Mouse (Mus musculus) Muller cell, postnatal 12 days (primary cell): ENCODE measurements around the gene Dhx8.

Experiments
- DNase-seq: peaks from one replicate; pipeline ENCODE4 v3.0.0-alpha.2; 2015; ENCODE audit errors: inconsistent ontology term

The Dhx8 gene

DNA sequence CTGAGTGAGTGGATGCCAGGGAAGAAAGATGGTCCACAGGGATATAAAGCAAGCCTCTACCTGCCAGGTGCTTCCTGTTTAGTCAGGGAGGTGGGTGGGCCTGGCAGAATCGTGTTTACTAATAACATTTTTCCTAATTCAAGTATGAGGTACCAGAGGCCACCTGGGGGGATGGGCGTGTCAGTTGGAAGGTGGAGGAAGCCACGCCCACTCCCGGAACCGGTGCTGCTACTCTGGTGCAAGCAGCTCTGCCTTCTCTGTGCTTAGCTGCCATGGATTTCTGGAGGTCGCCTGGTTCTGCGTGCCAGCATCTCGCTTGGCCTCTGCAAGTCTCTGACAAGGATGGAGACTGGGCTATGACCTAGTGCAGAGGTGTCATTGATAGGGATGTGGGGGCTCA is 65.4 kb downstream of the Dhx8 start:
- no peak for DNase-seq

DNA sequence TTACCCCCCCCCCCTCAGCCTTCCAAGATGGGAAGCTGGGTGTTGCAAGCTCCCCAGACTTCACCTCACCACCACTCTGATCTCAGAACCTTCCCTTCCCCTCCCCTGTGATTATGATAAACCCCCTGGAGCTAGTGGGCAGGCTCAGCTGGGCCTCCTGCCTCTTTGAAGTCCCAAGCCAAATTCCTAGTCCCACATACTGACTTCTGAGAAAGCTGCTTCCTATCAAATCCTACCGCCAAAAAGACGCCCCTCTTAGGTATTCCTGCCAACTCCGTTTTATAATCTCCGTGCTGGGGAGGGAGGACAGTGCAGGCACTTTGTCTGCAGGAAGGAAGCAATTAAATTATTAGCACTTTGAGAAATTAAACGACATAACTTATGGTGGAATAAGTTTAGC is 68.7 kb downstream of the Dhx8 start:
- no peak for DNase-seq

DNA sequence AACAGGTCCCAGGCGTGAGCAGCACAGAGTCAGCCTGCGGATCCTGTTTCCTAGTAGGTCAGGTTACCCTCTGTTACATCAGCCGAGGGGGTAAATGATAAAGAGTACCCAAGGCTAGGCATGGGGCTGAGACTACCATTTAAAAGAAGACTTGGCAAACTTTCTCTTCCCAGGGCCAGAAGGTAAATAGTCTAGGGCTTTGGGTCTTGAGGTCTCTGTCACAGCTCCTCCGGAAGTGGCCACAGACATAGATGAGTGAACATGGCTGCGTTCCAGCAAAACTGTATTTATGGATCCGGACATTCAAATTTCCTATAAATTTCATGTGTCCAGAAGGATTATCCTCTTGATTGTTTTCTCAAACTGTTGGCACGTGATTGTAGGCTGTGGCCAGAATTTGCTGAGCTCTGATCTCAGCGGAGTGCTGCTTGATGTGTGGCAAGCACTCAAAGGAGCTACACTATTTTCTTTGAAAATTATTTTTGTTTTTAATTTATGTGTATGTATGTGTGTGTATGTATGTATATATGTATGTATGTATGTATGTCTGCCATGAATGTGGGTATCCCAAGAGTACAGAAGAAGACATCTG is 72.5 kb downstream of the Dhx8 start:
- no peak for DNase-seq

DNA sequence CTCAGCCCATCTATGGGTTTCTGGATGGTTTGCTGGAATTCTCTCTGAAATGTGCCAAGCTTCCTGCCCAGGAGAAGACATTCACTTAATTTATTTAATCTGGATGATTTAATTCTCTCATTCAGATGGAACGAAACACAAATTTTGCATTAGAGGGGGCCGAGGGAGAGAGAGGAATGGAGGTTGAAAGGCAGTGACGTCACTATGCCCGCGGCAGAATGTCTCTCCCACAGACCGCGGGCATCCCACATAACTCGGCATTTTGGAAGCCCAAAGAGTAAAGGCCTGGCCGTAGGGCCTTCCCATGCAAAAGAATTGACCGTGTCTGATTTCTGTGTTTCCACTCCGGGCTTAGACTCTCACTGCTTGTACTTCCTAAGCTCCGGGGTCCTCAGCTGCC is 74.0 kb downstream of the Dhx8 start:
- DNase-seq, result peak; percentile 70

DNA sequence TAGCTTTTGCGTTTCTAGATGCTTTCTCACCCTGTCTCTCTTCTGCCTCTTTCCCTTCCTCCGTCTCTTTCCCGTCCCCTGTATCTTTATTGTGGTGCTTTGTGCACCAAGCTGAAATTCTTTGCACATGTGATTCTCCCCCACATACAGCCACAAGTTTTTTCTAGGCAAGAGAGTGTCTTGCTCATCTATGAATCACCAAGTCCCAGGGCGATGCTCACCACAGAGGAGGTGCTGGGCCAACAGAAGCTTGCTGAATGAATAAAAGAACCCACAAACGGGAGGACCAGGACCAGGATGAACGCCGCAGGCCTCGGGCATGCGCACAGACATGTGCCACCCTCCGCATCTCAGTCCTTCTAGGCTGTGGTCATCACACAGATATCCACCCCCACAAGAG is 74.5 kb downstream of the Dhx8 start:
- peak; percentile 85 for DNase-seq

DNA sequence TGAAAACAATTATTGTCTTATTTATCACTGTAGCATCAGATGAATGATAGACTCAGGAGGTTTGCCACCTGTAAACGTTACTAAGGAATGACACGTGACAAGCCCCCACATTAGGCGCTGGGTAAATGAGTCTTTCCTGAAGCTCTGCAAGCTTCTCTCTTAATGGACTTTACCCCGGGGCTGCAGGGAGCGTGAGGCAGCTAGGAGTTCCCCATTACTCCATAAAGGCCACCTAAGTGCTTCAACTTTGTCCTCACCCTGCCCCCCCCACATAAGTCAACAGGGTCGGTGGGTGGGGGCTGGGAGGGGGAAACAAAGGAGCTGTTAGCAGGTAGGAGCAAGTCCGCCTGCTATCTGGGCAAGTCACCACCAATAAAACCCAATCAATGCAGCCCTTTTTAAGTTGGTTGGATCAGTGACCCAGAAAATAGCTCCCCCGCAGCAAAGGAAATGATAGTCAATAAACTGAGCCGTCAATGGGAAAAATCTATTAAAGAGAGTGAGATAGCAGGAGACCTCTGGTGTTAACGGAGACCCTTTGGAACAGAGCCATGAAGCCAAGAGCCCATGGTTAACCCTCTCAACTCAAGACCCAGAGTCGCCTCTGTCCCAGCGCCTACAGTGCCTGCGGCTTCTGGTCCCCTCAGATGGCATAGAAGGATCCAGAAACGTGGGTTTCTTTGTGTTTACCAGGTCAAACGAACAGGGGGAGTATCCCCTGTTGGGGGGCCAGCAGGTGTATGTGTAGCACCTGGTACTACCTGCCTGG is 76.5 kb downstream of the Dhx8 start:
- no peak for DNase-seq

DNA sequence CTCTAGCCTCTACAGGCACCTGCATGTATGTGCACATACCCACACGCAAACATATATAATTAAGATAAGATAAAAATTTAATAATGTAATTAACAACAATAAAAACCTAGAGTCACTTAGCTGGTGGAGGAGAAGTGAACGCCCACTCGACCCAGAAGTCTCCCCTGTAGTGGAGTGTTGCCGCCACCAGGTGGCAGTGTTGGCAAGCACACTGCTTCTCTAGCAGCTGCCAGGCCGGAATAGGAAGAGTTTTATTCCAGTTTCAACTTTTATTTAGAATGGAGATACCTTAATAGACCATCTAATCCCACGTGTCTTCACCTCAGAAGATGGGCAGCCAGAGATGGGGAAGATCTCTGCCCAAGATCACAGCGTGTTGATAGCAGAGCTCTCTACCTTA is 80.5 kb downstream of the Dhx8 start:
- peak; percentile 56 for DNase-seq

DNA sequence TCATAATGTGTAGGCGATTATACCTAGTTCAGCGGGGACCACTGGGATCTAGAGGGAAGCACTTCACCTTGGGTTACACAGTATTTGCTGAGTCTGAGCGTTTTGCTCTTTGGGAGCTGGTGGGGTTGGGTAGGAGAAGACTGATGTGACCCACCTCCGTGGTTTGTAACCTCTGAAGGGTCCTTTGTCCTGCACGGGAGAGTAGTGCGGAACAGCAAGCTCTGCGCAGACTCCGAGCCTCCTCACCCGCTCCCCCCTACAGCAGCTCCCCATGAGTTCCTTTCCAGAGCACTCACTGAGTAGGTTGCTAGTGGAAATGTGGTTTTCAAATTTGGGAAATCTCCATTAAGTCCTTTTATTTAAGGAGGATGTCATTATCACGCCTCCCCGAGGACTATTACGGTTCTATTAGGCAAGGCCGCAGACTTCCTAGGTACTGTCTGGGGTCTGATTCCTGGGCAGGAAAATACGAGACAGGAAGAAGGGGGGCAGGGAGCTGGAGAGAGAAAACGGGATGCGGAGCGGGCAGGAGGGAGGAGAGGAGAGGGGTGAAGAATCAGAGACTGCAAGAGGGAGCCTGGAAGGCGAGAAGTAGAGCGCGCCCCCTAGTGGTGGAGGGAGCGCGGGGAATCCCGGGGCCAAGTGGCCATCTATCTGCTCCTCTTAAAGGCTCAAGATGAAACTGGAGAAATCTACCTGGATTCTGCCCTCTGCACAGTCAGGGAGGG is 81.8 kb downstream of the Dhx8 start:
- peak; percentile 82 for DNase-seq

DNA sequence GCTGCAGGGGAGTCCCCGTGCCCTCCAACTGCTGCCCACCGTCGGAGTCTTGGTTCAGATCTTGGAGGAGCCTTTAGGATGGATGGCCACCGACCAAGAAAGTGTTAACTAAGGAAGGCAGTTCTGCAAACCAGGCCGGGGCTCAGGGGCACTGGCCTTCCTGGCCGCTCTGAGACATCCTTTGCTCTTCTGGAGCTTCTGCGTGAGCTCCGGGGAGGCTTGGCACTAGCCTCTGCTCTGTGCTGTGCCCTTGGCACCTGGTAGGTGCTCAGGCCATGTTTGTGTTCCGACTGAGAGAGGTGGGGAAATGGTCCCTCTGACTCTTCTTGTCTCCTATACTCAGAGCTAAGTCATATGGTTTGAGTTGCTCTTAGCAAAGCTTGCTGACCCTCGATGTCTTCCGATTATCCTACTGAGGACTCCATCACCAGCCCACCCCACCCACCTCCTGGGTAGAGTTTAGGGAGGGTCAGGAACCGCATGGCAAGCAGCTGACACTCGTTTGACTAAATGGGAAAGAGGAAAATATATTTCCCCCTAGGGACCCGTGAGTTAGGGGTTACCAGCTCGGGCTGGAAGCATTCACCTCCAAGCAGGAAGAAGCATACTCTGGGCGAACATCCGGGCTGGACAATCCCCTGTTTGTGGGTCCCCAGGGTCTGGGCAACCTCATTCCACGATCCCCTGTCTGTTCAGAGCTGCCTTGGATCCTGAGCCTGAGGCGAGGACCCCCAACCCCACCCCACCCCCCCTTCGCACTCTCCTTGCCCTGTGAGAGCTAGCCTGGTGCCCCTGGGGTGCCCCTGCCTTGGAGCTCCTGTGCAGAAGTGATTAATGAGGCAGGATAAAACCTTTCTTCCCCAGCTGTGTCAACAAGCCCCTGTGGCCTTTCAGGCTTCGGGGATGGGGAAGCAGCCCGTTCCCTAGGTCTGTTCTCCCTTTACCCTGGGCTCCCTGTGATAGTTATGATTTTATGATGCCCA is 82.7 kb downstream of the Dhx8 start:
- no peak for DNase-seq
